Mouse (Mus musculus) lung, postnatal 0 days (tissue): ENCODE measurements around the gene Ncf1. TPM values are rescaled to one million over a fixed set of nuclear protein-coding genes. Genes with fewer than 3 reads are reported as not detected.
A peak's percentile ranks its signal among the peaks of the same experiment; 100 is the strongest.

ENCODE experiments used
- ATAC-seq: fragments of 200-750 bp; cut with Nextera tagmentation; 2 replicates; pipeline ENCODE4 v1.8.0; 2017; ENCODE audit warnings: moderate library complexity
- DNase-seq: peaks from one replicate; pipeline ENCODE4 v3.0.0-alpha.2; 2016; ENCODE audit warnings: low spot score
- H3K27ac ChIP-seq: fragments of 300-500 bp; sonication (generic); 2 replicates; pipeline ENCODE4 v1.5.1; 2014; ENCODE audit warnings: antibody characterized with exemption, mild to moderate bottlenecking, low read length, mixed read lengths
- H3K27me3 ChIP-seq: fragments of 300-500 bp; sonication (generic); replicated peaks from 2 replicates; pipeline ENCODE4 v1.6.1; 2014; ENCODE audit warnings: low read length, mixed read lengths; ENCODE audit not compliant: insufficient read depth
- H3K36me3 ChIP-seq: fragments of 300-500 bp; sonication (generic); 2 replicates; pipeline ENCODE4 v1.6.1; 2014; ENCODE audit warnings: low read length, mixed read lengths; ENCODE audit not compliant: insufficient read depth
- H3K4me1 ChIP-seq: fragments of 300-500 bp; sonication (generic); 2 replicates; pipeline ENCODE4 v1.6.1; 2014; ENCODE audit warnings: antibody characterized with exemption, low read depth, low read length, mixed read lengths; ENCODE audit not compliant: insufficient read depth
- H3K4me2 ChIP-seq: fragments of 300-500 bp; sonication (generic); replicated peaks from 2 replicates; pipeline ENCODE4 v1.6.1; 2014; ENCODE audit warnings: low read depth, mild to moderate bottlenecking, low read length, moderate library complexity, mixed read lengths
- H3K4me3 ChIP-seq: fragments of 300-500 bp; sonication (generic); 2 replicates; pipeline ENCODE4 v1.5.1; 2014; ENCODE audit warnings: low read depth, low read length
- H3K9ac ChIP-seq: fragments of 300-500 bp; sonication (generic); replicated peaks from 2 replicates; pipeline ENCODE4 v1.6.1; 2014; ENCODE audit warnings: low read depth, mild to moderate bottlenecking
- H3K9me3 ChIP-seq: fragments of 300-500 bp; sonication (generic); 2 replicates; pipeline ENCODE4 v1.6.1; 2016; ENCODE audit warnings: low read length, mixed read lengths
- CTCF ChIP-seq: IDR thresholded peaks from 2 replicates; pipeline ENCODE4 v1.5.1; 2016; ENCODE audit warnings: antibody characterized with exemption, mild to moderate bottlenecking
- EP300 ChIP-seq: IDR thresholded peaks from 2 replicates; pipeline ENCODE4 v1.6.1; 2016; ENCODE audit warnings: antibody characterized with exemption, mild to moderate bottlenecking, control low read depth
- WGBS: fragments of 180-500 bp; shearing (Covaris S2); extraction: QIAGEN DNeasy Blood & Tissue Kit; methylation state at CpG from one replicate; pipeline ENCODE4 v1.1.7; 2014; 5-methylcytosine and 5-hydroxymethylcytosine counted together
- polyA plus RNA-seq: library from polyadenylated mRNA; unstranded; fragments of >200 nt; fragmentation: Nextera tagmentation; extraction: Ambion mirVana; gene quantifications from 2 replicates; pipeline ENCODE4 v1.2.1, GENCODE M21; 2015

The Ncf1 gene
- polyA plus RNA-seq, 1 experiment from 2014 or later, result 19.6 TPM

GRCm38 (mm10) chr5:134214021-134214806 lies 15.2 kb downstream of the Ncf1 start:
- no peak overlapping the region for H3K4me2 ChIP-seq
- H3K27ac ChIP-seq, result no peak overlapping the region
- ATAC-seq (no peak), DNase-seq (peak; percentile 33)
- H3K9ac ChIP-seq, result no peak overlapping the region
- TF ChIP-seq CTCF (no peak), EP300 (no peak)
- H3K4me3 ChIP-seq, result no peak overlapping the region
- H3K4me1 ChIP-seq, result peaks cover 6% of the 10 kb centered on the region
- H3K9me3 ChIP-seq, result no peaks in the 10 kb centered on the region
- no peaks in the 10 kb centered on the region for H3K36me3 ChIP-seq
- WGBS, result 42% methylated on average over 12 of the region's 12 CpGs
- no peaks in the 10 kb centered on the region for H3K27me3 ChIP-seq

GRCm38 (mm10) chr5:134209931-134210554 lies 19.4 kb downstream of the Ncf1 start:
- DNase-seq, result peak; percentile 88

DNA sequence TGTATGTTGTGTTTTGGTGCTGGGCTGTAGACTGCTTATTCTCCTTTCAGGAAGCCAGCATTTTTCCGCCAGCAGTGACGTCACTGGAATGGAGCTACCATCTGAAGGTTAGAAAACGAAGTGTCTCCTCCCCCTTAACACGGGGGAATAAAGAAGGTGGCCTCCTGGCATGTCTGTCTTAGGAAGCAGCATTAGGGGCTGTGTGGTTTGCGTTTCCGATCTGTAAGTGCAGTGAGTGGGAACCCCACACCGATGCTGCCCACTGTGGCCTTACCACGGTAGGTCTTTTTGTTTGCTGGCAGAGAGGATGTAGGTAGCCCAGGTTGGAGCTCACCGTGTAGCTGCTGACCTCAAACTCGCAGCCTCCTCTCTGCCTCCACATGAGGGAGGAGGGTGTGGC lies 22.7 kb downstream of the Ncf1 start:
- no peak overlapping the region for H3K9ac ChIP-seq
- H3K27me3 ChIP-seq, result no peaks in the 10 kb centered on the region
- H3K4me3 ChIP-seq, result no peak overlapping the region
- no peak overlapping the region for H3K27ac ChIP-seq
- 75% methylated on average over 10 of the region's 10 CpGs for WGBS
- H3K36me3 ChIP-seq, result no peaks in the 10 kb centered on the region
- TF ChIP-seq CTCF (no peak), EP300 (no peak)
- no peaks in the 10 kb centered on the region for H3K9me3 ChIP-seq
- DNase-seq (no peak), ATAC-seq (no peak)
- peaks cover 7% of the 10 kb centered on the region for H3K4me1 ChIP-seq
- H3K4me2 ChIP-seq, result no peak overlapping the region

More at GRCm38 (mm10) chr5:134209931-134210554, 19.4 kb downstream of the Ncf1 start:
- H3K36me3 ChIP-seq, result no peaks in the 10 kb centered on the region
- H3K27me3 ChIP-seq, result no peaks in the 10 kb centered on the region
- 7% methylated on average over 11 of the region's 11 CpGs for WGBS
- no peak for TF ChIP-seq CTCF
- TF ChIP-seq EP300, result no peak
- H3K4me2 ChIP-seq, result no peak overlapping the region
- peak overlapping the region; percentile 38; the same call in 1 of the 2 replicates for H3K27ac ChIP-seq
- no peak overlapping the region for H3K4me3 ChIP-seq
- no peaks in the 10 kb centered on the region for H3K9me3 ChIP-seq
- peak; percentile 86 for ATAC-seq
- peaks cover 7% of the 10 kb centered on the region for H3K4me1 ChIP-seq
- H3K9ac ChIP-seq, result no peak overlapping the region

- ATAC-seq (no peak), DNase-seq (no peak)
- TF ChIP-seq EP300, result no peak
- TF ChIP-seq CTCF, result no peak
- H3K4me2 ChIP-seq, result no peak overlapping the region
- H3K27me3 ChIP-seq, result no peaks in the 10 kb centered on the region
- H3K9me3 ChIP-seq, result no peaks in the 10 kb centered on the region
- H3K4me3 ChIP-seq, result no peak overlapping the region
- no peaks in the 10 kb centered on the region for H3K4me1 ChIP-seq
- H3K27ac ChIP-seq, result no peak overlapping the region
- WGBS, result 77% methylated on average over 8 of the region's 8 CpGs
- H3K36me3 ChIP-seq, result no peaks in the 10 kb centered on the region
- no peak overlapping the region for H3K9ac ChIP-seq
Measured at GRCm38 (mm10) chr5:134193664-134194063, 35.8 kb downstream of the Ncf1 start.

DNA sequence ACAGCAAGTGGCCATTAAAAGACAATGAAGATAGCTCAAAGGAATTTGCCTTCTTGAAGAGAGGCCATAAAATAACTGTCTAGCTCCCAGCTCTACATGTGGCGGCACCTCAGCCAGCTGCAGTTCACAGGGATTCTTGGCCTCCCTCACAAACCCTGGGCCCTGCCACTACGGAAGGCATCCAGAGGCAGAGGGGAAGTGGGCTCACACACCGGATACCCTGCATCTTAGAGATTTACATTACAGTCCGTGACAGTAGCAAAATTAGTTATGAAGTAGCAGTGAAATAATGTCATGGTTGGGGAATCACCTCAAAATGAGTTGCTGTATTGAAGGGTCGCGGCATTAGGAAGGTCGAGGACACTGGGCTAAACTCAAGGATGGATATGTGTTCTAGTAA lies 40.9 kb downstream of the Ncf1 start:
- no peak overlapping the region for H3K9ac ChIP-seq
- H3K4me2 ChIP-seq, result no peak overlapping the region
- H3K4me3 ChIP-seq, result no peak overlapping the region
- no peak overlapping the region for H3K27ac ChIP-seq
- H3K27me3 ChIP-seq, result no peaks in the 10 kb centered on the region
- no peak for ATAC-seq
- no peak for TF ChIP-seq CTCF
- TF ChIP-seq EP300, result no peak
- no peaks in the 10 kb centered on the region for H3K36me3 ChIP-seq
- DNase-seq, result no peak
- 0 out of 2 replicates have a peak, but pooled peaks cover 2% of the 10 kb centered on the region for H3K4me1 ChIP-seq
- H3K9me3 ChIP-seq, result no peaks in the 10 kb centered on the region
- WGBS, result 61% methylated on average over 7 of the region's 7 CpGs

DNA sequence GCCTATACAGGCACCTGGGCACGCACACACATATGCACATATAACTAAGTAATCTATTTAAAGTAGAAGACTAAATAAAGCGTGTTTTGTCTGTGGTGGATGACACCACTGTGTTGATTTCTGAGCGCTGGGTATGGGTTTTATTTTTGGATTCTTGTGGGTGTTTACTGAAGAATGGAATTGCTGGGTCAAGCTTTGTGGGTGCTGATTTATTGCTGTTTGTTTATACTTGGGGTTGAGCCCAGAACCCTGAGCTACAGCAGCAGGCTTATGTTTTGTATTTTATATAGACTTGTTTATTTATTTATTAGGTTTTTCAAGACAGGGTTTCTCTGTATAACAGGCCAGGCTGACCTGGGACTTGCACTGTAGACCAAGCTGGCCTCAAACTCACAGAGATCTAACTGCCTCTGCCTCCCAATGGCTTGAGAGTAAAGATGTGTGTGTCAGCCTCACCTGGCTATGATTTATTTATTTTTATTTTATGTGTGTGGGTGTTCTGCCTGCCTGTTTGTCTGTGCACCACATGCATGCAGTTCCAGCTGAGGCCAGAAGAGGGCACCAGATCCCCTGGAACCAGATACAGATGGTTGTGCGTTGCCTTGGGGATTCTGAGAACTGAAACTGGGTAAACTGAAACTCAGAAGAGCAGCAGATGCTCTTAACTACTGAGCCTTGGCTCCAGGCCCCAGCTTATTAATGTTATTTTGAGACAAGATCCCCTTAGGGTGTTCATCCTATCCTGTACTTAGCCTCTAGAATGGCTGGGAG lies 42.3 kb downstream of the Ncf1 start:
- no peak overlapping the region for H3K4me3 ChIP-seq
- H3K4me1 ChIP-seq, result 0 out of 2 replicates have a peak, but pooled peaks cover 7% of the 10 kb centered on the region
- no peaks in the 10 kb centered on the region for H3K27me3 ChIP-seq
- DNase-seq (peak; percentile 49), ATAC-seq (no peak)
- 65% methylated on average over 4 of the region's 4 CpGs for WGBS
- TF ChIP-seq CTCF (peak; percentile 94), EP300 (no peak)
- no peak overlapping the region for H3K4me2 ChIP-seq
- H3K36me3 ChIP-seq, result no peaks in the 10 kb centered on the region
- no peak overlapping the region for H3K27ac ChIP-seq
- H3K9ac ChIP-seq, result no peak overlapping the region
- no peaks in the 10 kb centered on the region for H3K9me3 ChIP-seq
